Mouse (Mus musculus): Measurements from ENCODE around the gene Rps6ka5. TPM values are rescaled to one million over a fixed set of nuclear protein-coding genes. Genes with fewer than 3 reads are reported as not detected.
A peak's percentile ranks its signal among the peaks of the same experiment; 100 is the strongest.

Rps6ka5 gene
- polyA plus RNA-seq, 1 experiment from 2014 or later = 3.6 TPM

- peak overlapping the region; percentile 88 for H3K4me2 ChIP-seq (ENCODE audit: low read depth)
- H3K4me1 ChIP-seq (ENCODE audit: control insufficient read depth, insufficient read depth, low read length) = peaks cover 5% of the 10 kb centered on the region; the same call in 1 of the 2 replicates
- ATAC-seq (ENCODE audit: insufficient read depth, low FRiP score, low TSS enrichment) (peak; percentile 13; the same call in 1 of the 2 replicates), DNase-seq (ENCODE audit: low spot score) (peak; percentile 25)
- H3K36me3 ChIP-seq (ENCODE audit: control insufficient read depth, insufficient read depth, low read length) = no peaks in the 10 kb centered on the region
- H3K27me3 ChIP-seq (ENCODE audit: control insufficient read depth, insufficient read depth, low read length) = no peaks in the 10 kb centered on the region
- H3K9me3 ChIP-seq (ENCODE audit: control insufficient read depth, low read length) = no peaks in the 10 kb centered on the region
- H3K9ac ChIP-seq (ENCODE audit: low read length) = peak overlapping the region; percentile 95
- peak overlapping the region; percentile 79; the same call in 1 of the 2 replicates for H3K27ac ChIP-seq (ENCODE audit: low read depth, low read length)
- WGBS = 64% methylated on average over 7 of the region's 7 CpGs
- H3K4me3 ChIP-seq (ENCODE audit: low read depth, low read length) = peak overlapping the region; percentile 86
Observed at GRCm38 (mm10) chr12:100519684-100520076, 207.1 kb downstream of the Rps6ka5 start.

DNA sequence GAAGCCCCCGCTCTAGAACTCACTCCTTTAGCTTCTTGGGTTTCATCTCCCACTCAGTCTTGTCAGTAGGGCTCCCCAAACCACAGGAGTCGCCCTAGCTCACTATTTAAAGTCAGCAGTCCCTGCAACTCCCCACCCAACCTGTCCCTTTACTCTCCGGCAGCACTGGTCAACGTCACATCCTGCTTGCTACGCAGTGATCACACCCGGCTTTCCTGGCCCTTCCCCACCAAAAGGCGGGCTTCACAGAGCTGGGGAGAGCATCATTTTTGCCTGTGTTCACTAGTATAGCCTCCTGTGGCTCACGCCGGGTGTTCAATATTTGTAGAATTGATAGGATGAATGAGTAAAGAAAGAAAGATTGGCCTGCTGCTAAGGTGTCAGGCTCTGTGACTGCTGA is 209.4 kb downstream of the Rps6ka5 start:
- H3K36me3 ChIP-seq (ENCODE audit: control insufficient read depth, insufficient read depth, low read length) = no peaks in the 10 kb centered on the region
- H3K27me3 ChIP-seq (ENCODE audit: control insufficient read depth, insufficient read depth, low read length) = no peaks in the 10 kb centered on the region
- H3K9me3 ChIP-seq (ENCODE audit: control insufficient read depth, low read length) = no peaks in the 10 kb centered on the region
- no peak overlapping the region for H3K4me3 ChIP-seq (ENCODE audit: low read depth, low read length)
- no peak overlapping the region for H3K27ac ChIP-seq (ENCODE audit: low read depth, low read length)
- ATAC-seq (ENCODE audit: insufficient read depth, low FRiP score, low TSS enrichment) = no peak
- H3K9ac ChIP-seq (ENCODE audit: low read length) = no peak overlapping the region
- no peak overlapping the region for H3K4me2 ChIP-seq (ENCODE audit: low read depth)
- H3K4me1 ChIP-seq (ENCODE audit: control insufficient read depth, insufficient read depth, low read length) = peaks cover 5% of the 10 kb centered on the region; the same call in 1 of the 2 replicates
- 93% methylated on average over 9 of the region's 9 CpGs for WGBS
- DNase-seq (ENCODE audit: low spot score) = no peak

DNA sequence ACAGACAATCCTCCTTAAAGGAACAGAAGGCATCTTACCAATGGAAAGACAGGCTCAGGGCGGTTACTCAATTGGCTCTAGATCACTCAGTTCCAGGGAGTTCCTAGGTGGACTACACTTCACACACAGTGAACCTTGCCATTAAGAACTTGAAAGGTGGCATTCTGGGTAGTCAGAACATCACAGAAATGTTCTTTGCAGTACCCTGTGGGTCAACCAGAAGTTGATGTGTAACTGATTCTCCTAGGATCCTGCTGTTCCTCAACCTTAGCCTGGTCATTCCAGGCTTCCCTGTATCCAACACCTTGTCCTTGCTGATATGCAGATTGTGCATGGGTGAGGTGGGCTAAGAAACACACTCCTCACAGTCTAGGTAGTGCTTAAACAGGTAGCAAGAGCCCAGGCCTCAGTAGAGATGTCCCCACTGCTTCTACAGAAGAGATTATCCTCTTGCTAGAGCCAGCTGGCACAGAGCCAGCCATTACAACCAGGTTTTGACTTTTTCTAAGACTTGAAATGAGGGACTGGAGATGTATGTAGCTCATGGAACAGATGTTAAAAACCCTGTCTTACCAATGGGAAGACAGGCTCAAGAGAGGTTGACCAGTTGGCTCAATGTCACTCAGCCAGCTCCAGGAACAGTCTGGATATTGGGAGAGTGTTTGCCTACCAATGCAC is 210.5 kb downstream of the Rps6ka5 start:
- Histone ChIP-seq H3K27ac (ENCODE audit: low read depth, low read length) (no peak overlapping the region), H3K27me3 (ENCODE audit: control insufficient read depth, insufficient read depth, low read length) (no peaks in the 10 kb centered on the region), H3K4me3 (ENCODE audit: low read depth, low read length) (no peak overlapping the region), H3K4me2 (ENCODE audit: low read depth) (no peak overlapping the region), H3K4me1 (ENCODE audit: control insufficient read depth, insufficient read depth, low read length) (peaks cover 5% of the 10 kb centered on the region; the same call in 1 of the 2 replicates), H3K36me3 (ENCODE audit: control insufficient read depth, insufficient read depth, low read length) (no peaks in the 10 kb centered on the region), H3K9ac (ENCODE audit: low read length) (no peak overlapping the region), H3K9me3 (ENCODE audit: control insufficient read depth, low read length) (no peaks in the 10 kb centered on the region)
- 93% methylated on average over 1 of the region's 1 CpGs for WGBS
- no peak for ATAC-seq (ENCODE audit: insufficient read depth, low FRiP score, low TSS enrichment)
- no peak for DNase-seq (ENCODE audit: low spot score)

- ATAC-seq (ENCODE audit: insufficient read depth, low FRiP score, low TSS enrichment) = no peak
- Histone ChIP-seq H3K4me1 (ENCODE audit: control insufficient read depth, insufficient read depth, low read length) (peaks cover 5% of the 10 kb centered on the region; the same call in 1 of the 2 replicates), H3K4me2 (ENCODE audit: low read depth) (no peak overlapping the region), H3K36me3 (ENCODE audit: control insufficient read depth, insufficient read depth, low read length) (no peaks in the 10 kb centered on the region), H3K9ac (ENCODE audit: low read length) (no peak overlapping the region), H3K4me3 (ENCODE audit: low read depth, low read length) (no peak overlapping the region), H3K9me3 (ENCODE audit: control insufficient read depth, low read length) (no peaks in the 10 kb centered on the region), H3K27ac (ENCODE audit: low read depth, low read length) (no peak overlapping the region), H3K27me3 (ENCODE audit: control insufficient read depth, insufficient read depth, low read length) (no peaks in the 10 kb centered on the region)
- WGBS = 94% methylated on average over 4 of the region's 4 CpGs
- no peak for DNase-seq (ENCODE audit: low spot score)
Observed at GRCm38 (mm10) chr12:100515493-100515892, 211.3 kb downstream of the Rps6ka5 start.

GRCm38 (mm10) chr12:100514611-100515010 is 212.2 kb downstream of the Rps6ka5 start:
- Histone ChIP-seq H3K9me3 (ENCODE audit: control insufficient read depth, low read length) (no peaks in the 10 kb centered on the region), H3K27me3 (ENCODE audit: control insufficient read depth, insufficient read depth, low read length) (no peaks in the 10 kb centered on the region), H3K36me3 (ENCODE audit: control insufficient read depth, insufficient read depth, low read length) (no peaks in the 10 kb centered on the region), H3K4me3 (ENCODE audit: low read depth, low read length) (no peak overlapping the region), H3K27ac (ENCODE audit: low read depth, low read length) (no peak overlapping the region), H3K4me1 (ENCODE audit: control insufficient read depth, insufficient read depth, low read length) (no peaks in the 10 kb centered on the region), H3K4me2 (ENCODE audit: low read depth) (no peak overlapping the region), H3K9ac (ENCODE audit: low read length) (no peak overlapping the region)
- ATAC-seq (ENCODE audit: insufficient read depth, low FRiP score, low TSS enrichment) (no peak), DNase-seq (ENCODE audit: low spot score) (no peak)
- 69% methylated on average over 1 of the region's 1 CpGs for WGBS

- WGBS = 87% methylated on average over 5 of the region's 5 CpGs
- Histone ChIP-seq H3K4me2 (ENCODE audit: low read depth) (no peak overlapping the region), H3K9ac (ENCODE audit: low read length) (no peak overlapping the region), H3K27ac (ENCODE audit: low read depth, low read length) (no peak overlapping the region), H3K36me3 (ENCODE audit: control insufficient read depth, insufficient read depth, low read length) (no peaks in the 10 kb centered on the region), H3K27me3 (ENCODE audit: control insufficient read depth, insufficient read depth, low read length) (no peaks in the 10 kb centered on the region), H3K9me3 (ENCODE audit: control insufficient read depth, low read length) (no peaks in the 10 kb centered on the region), H3K4me1 (ENCODE audit: control insufficient read depth, insufficient read depth, low read length) (no peaks in the 10 kb centered on the region), H3K4me3 (ENCODE audit: low read depth, low read length) (no peak overlapping the region)
- ATAC-seq (ENCODE audit: insufficient read depth, low FRiP score, low TSS enrichment) = no peak
- no peak for DNase-seq (ENCODE audit: low spot score)
Observed at GRCm38 (mm10) chr12:100513131-100513530, 213.7 kb downstream of the Rps6ka5 start.

DNA sequence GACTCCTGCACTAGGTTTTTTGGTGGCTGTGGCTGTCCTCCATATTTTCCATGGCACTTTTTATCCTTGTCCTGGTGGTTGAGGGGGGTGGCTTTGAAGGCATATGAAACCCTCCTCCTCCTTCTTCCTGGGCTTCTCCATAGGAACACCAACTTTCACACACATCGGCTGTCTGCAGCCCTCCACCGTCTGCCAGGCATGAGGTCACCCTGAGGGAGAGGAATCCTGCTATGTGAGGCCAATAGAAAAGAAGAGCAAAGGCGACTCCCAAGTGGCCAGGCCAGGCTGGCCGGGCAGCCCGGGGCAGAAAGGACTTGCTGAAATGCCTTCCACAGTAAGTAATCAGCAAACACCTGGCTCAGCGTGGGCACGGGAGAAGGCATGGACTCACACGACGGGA is 214.1 kb downstream of the Rps6ka5 start:
- DNase-seq (ENCODE audit: low spot score) (no peak), ATAC-seq (ENCODE audit: insufficient read depth, low FRiP score, low TSS enrichment) (no peak)
- Histone ChIP-seq H3K27ac (ENCODE audit: low read depth, low read length) (no peak overlapping the region), H3K36me3 (ENCODE audit: control insufficient read depth, insufficient read depth, low read length) (no peaks in the 10 kb centered on the region), H3K4me3 (ENCODE audit: low read depth, low read length) (no peak overlapping the region), H3K9ac (ENCODE audit: low read length) (no peak overlapping the region), H3K4me1 (ENCODE audit: control insufficient read depth, insufficient read depth, low read length) (no peaks in the 10 kb centered on the region), H3K4me2 (ENCODE audit: low read depth) (no peak overlapping the region), H3K9me3 (ENCODE audit: control insufficient read depth, low read length) (no peaks in the 10 kb centered on the region), H3K27me3 (ENCODE audit: control insufficient read depth, insufficient read depth, low read length) (no peaks in the 10 kb centered on the region)
- 86% methylated on average over 9 of the region's 9 CpGs for WGBS

DNA sequence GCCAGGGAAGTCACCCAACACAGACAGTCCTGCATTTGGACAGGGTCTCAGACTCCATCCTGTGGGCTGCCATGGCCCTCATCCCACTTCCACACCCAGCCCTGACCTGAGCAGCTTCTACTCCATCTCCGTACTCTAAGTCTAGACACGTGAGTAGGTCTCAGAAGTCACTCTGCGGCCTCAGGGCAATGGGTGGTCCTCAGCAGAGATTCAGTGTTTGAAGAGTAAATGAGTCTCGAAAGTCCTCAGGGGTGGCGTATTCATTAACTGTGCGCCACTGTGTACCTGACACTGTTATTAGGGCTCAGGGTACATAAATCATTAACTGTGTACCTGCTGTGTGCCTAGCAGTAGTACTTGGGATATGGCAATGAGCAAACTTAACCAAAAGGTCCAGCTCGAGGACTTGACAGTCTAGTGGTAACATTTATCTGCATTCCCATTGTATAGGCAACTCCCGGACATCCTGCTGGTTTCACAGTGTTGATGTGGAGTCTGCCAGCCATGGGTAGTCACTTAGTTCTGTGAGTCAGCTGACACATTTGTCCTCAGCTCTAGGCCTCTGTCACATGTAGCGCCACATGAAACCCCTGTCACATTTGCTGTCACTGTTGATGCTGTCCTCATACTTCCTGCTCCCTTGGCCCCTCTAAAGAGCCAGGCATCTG is 217.0 kb downstream of the Rps6ka5 start:
- Histone ChIP-seq H3K4me3 (ENCODE audit: low read depth, low read length) (no peak overlapping the region), H3K4me1 (ENCODE audit: control insufficient read depth, insufficient read depth, low read length) (no peaks in the 10 kb centered on the region), H3K36me3 (ENCODE audit: control insufficient read depth, insufficient read depth, low read length) (no peaks in the 10 kb centered on the region), H3K27ac (ENCODE audit: low read depth, low read length) (no peak overlapping the region), H3K27me3 (ENCODE audit: control insufficient read depth, insufficient read depth, low read length) (no peaks in the 10 kb centered on the region), H3K9me3 (ENCODE audit: control insufficient read depth, low read length) (no peaks in the 10 kb centered on the region), H3K4me2 (ENCODE audit: low read depth) (no peak overlapping the region), H3K9ac (ENCODE audit: low read length) (no peak overlapping the region; the same call in 1 of the 2 replicates)
- WGBS = 88% methylated on average over 9 of the region's 9 CpGs
- no peak for DNase-seq (ENCODE audit: low spot score)
- ATAC-seq (ENCODE audit: insufficient read depth, low FRiP score, low TSS enrichment) = no peak

GRCm38 (mm10) chr12:100508668-100509067 is 218.1 kb downstream of the Rps6ka5 start:
- H3K4me1 ChIP-seq (ENCODE audit: control insufficient read depth, insufficient read depth, low read length) = no peaks in the 10 kb centered on the region
- H3K4me2 ChIP-seq (ENCODE audit: low read depth) = no peak overlapping the region
- ATAC-seq (ENCODE audit: insufficient read depth, low FRiP score, low TSS enrichment) (no peak), DNase-seq (ENCODE audit: low spot score) (no peak)
- H3K36me3 ChIP-seq (ENCODE audit: control insufficient read depth, insufficient read depth, low read length) = no peaks in the 10 kb centered on the region
- WGBS = 92% methylated on average over 5 of the region's 5 CpGs
- no peaks in the 10 kb centered on the region for H3K9me3 ChIP-seq (ENCODE audit: control insufficient read depth, low read length)
- H3K9ac ChIP-seq (ENCODE audit: low read length) = no peak overlapping the region
- H3K27ac ChIP-seq (ENCODE audit: low read depth, low read length) = no peak overlapping the region
- H3K4me3 ChIP-seq (ENCODE audit: low read depth, low read length) = no peak overlapping the region
- H3K27me3 ChIP-seq (ENCODE audit: control insufficient read depth, insufficient read depth, low read length) = no peaks in the 10 kb centered on the region

Data from neural tube, embryonic 11.5 days (tissue).